Mouse (Mus musculus) CD4-positive helper T cell, adult 2 months (primary cell): ENCODE data around the gene Gm21974.

Experiments
- DNase-seq: peaks from one replicate; pipeline ENCODE4 v3.0.0-alpha.2; 2012; ENCODE audit warnings: low read depth, missing footprints, low spot score

The Gm21974 gene

GRCm38 (mm10) chr7:127895442-127895841 lies at the start of gene Gm21974, which contains the start of gene Vkorc1:
Gene Gm21974 (minus strand): TSS chr7:127895454.
Gene Vkorc1 (minus strand): TSS chr7:127895617.
- peak; percentile 90 for DNase-seq

- DNase-seq = no peak
Measured at GRCm38 (mm10) chr7:127944614-127945013, 49.4 kb upstream of the Gm21974 start.

- peak; percentile 27 for DNase-seq
Measured at GRCm38 (mm10) chr7:127942097-127942496, 46.8 kb upstream of the Gm21974 start.

GRCm38 (mm10) chr7:127936216-127936884 lies 41.1 kb upstream of the Gm21974 start:
- no peak for DNase-seq

- no peak for DNase-seq
Measured at GRCm38 (mm10) chr7:127935748-127936159, 40.5 kb upstream of the Gm21974 start.

- DNase-seq = peak; percentile 95
Measured at GRCm38 (mm10) chr7:127935028-127935722, 39.9 kb upstream of the Gm21974 start.

- DNase-seq = no peak
Measured at GRCm38 (mm10) chr7:127934075-127934474, 38.8 kb upstream of the Gm21974 start.

GRCm38 (mm10) chr7:127932273-127933031 lies 37.2 kb upstream of the Gm21974 start:
- no peak for DNase-seq

- DNase-seq = no peak
Measured at GRCm38 (mm10) chr7:127931351-127932135, 36.3 kb upstream of the Gm21974 start.

- no peak for DNase-seq
Measured at GRCm38 (mm10) chr7:127930636-127931035, 35.4 kb upstream of the Gm21974 start.

GRCm38 (mm10) chr7:127929923-127930322 lies 34.7 kb upstream of the Gm21974 start, which contains the start of gene Prss8:
Gene Prss8 (minus strand): TSS chr7:127930104.
- DNase-seq = no peak

- DNase-seq = no peak
Measured at GRCm38 (mm10) chr7:127928596-127928995, 33.3 kb upstream of the Gm21974 start.

GRCm38 (mm10) chr7:127927726-127928125 lies 32.5 kb upstream of the Gm21974 start:
- DNase-seq = no peak

GRCm38 (mm10) chr7:127926846-127927245 lies 31.6 kb upstream of the Gm21974 start:
- no peak for DNase-seq

GRCm38 (mm10) chr7:127926066-127926465 lies 30.8 kb upstream of the Gm21974 start:
- DNase-seq = no peak

- no peak for DNase-seq
Measured at GRCm38 (mm10) chr7:127925252-127925651, 30.0 kb upstream of the Gm21974 start.

- DNase-seq = no peak
Measured at GRCm38 (mm10) chr7:127923714-127924113, 28.5 kb upstream of the Gm21974 start.

- DNase-seq = peak; percentile 64
Measured at GRCm38 (mm10) chr7:127922451-127923275, 27.4 kb upstream of the Gm21974 start.

- DNase-seq = no peak
Measured at GRCm38 (mm10) chr7:127921516-127921915, 26.3 kb upstream of the Gm21974 start.

GRCm38 (mm10) chr7:127919290-127919689 lies 24.0 kb upstream of the Gm21974 start:
- no peak for DNase-seq
